Mouse (Mus musculus) cortical plate, adult 2 months (tissue): Measurements from ENCODE around the gene Pnpla6.

Source experiments
- CTCF ChIP-seq: fragments of 200-500 bp; IDR thresholded peaks from 2 replicates; pipeline ENCODE4 v1.5.1; 2011; ENCODE audit warnings: mild to moderate bottlenecking, control low read depth, low read length; ENCODE audit not compliant: insufficient read depth; ENCODE audit errors: extremely low read depth
- POLR2A ChIP-seq: fragments of 200-500 bp; IDR thresholded peaks from 2 replicates; pipeline ENCODE4 v1.6.1; 2011; ENCODE audit warnings: mild to moderate bottlenecking, low read length, control low read depth; ENCODE audit not compliant: insufficient read depth; ENCODE audit errors: extremely low read depth

DNA sequence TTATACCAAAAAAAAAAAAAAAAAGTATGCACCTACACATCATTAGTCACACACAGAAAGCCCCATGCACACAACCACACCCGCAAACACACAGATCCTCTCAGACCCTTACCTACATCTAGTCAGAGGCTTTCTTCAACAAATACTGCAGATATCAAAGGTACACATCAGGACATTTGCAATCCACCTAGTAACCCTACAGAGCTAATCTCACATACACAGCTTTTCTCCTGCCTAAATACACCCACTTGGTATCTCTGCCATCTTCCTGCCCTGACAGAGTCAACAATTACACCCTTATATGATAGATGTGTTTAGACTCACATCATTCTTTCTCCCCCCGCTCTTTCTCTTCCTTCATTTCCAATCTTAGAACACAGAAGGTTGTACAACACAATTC lies 71.3 kb downstream of the Pnpla6 start:
- TF ChIP-seq CTCF (no peak), POLR2A (no peak)
